ENCODE assay signal across 8 mouse cellular contexts in genomic region chr13:63278796-63279475, GRCm38 (mm10).
A peak's percentile ranks its signal among the peaks of the same experiment; 100 is the strongest.
DNase-seq lines count a peak whose midpoint lies in the region; ATAC-seq lines count a peak whose summit lies in the region.

No protein-coding gene starts in this region.

- H3K4me3 ChIP-seq in forebrain, embryonic 10.5 days: peak overlapping the region; percentile 35
- peak overlapping the region; percentile 31 for H3K4me3 ChIP-seq in hindbrain, embryonic 10.5 days
- peak overlapping the region; percentile 36 for H3K4me3 ChIP-seq in limb, embryonic 13.5 days
- peak overlapping the region; percentile 32 for H3K4me3 ChIP-seq in midbrain, embryonic 10.5 days

- H3K36me3 ChIP-seq in forebrain, embryonic 10.5 days (replicated peaks): peaks cover 20% of the 10 kb centered on the region
- H3K36me3 ChIP-seq in hindbrain, embryonic 10.5 days: peaks cover 15% of the 10 kb centered on the region; the same call in 1 of the 2 replicates
- H3K36me3 ChIP-seq in limb, embryonic 13.5 days: peaks cover 28% of the 10 kb centered on the region
- H3K36me3 ChIP-seq in midbrain, embryonic 10.5 days: peaks cover 9% of the 10 kb centered on the region

- 15% methylated on average over 10 of the region's 10 CpGs for WGBS in forebrain, embryonic 10.5 days
- 8% methylated on average over 10 of the region's 10 CpGs for WGBS in hindbrain, embryonic 10.5 days
- WGBS in limb, embryonic 13.5 days: 7% methylated on average over 10 of the region's 10 CpGs
- WGBS in midbrain, embryonic 10.5 days: 14% methylated on average over 10 of the region's 10 CpGs

- ATAC-seq in limb, embryonic 13.5 days (ENCODE audit: low FRiP score, low read depth): 0 out of 2 replicates have a peak, but pooled peaks have one; percentile 22

- H3K9ac ChIP-seq in limb, embryonic 13.5 days: peak overlapping the region; percentile 67

- peak overlapping the region; percentile 70 for H3K4me2 ChIP-seq in limb, embryonic 13.5 days (replicated peaks)

- peak; percentile 50 for DNase-seq in thymus, postnatal 14 days
- no peak for DNase-seq in thymus, adult 18-20 months
- peak; percentile 38 for DNase-seq in forebrain, embryonic 10.5 days (ENCODE audit: extremely low spot score, low spot score)
- DNase-seq in hindbrain, embryonic 10.5 days (ENCODE audit: low spot score): peak; percentile 65
- DNase-seq in midbrain, embryonic 10.5 days (ENCODE audit: low spot score): peak; percentile 65
- no peak for DNase-seq in urinary bladder, postnatal 25 days (ENCODE audit: low spot score)
- no peak for DNase-seq in layer of hippocampus, adult 8-10 months (ENCODE audit: low spot score in 2 of 2)

- H3K9me3 ChIP-seq in forebrain, embryonic 10.5 days: no peaks in the 10 kb centered on the region
- no peaks in the 10 kb centered on the region for H3K9me3 ChIP-seq in hindbrain, embryonic 10.5 days
- no peaks in the 10 kb centered on the region for H3K9me3 ChIP-seq in limb, embryonic 13.5 days
- H3K9me3 ChIP-seq in midbrain, embryonic 10.5 days (replicated peaks): no peaks in the 10 kb centered on the region

- H3K27ac ChIP-seq in forebrain, embryonic 10.5 days: peak overlapping the region; percentile 81
- H3K27ac ChIP-seq in hindbrain, embryonic 10.5 days: peak overlapping the region; percentile 84
- H3K27ac ChIP-seq in limb, embryonic 13.5 days: peak overlapping the region; percentile 85
- peak overlapping the region; percentile 74 for H3K27ac ChIP-seq in midbrain, embryonic 10.5 days (replicated peaks)

- peaks cover 44% of the 10 kb centered on the region for H3K27me3 ChIP-seq in forebrain, embryonic 10.5 days (ENCODE audit: poor library complexity, severe bottlenecking)
- H3K27me3 ChIP-seq in hindbrain, embryonic 10.5 days (ENCODE audit: insufficient read depth, poor library complexity, severe bottlenecking): peaks cover 60% of the 10 kb centered on the region
- H3K27me3 ChIP-seq in limb, embryonic 13.5 days: no peaks in the 10 kb centered on the region
- peaks cover 42% of the 10 kb centered on the region for H3K27me3 ChIP-seq in midbrain, embryonic 10.5 days (ENCODE audit: low read depth, poor library complexity, severe bottlenecking)

- peaks cover 65% of the 10 kb centered on the region for H3K4me1 ChIP-seq in forebrain, embryonic 10.5 days
- H3K4me1 ChIP-seq in hindbrain, embryonic 10.5 days (replicated peaks): peaks cover 38% of the 10 kb centered on the region
- peaks cover 94% of the 10 kb centered on the region for H3K4me1 ChIP-seq in limb, embryonic 13.5 days
- peaks cover 44% of the 10 kb centered on the region for H3K4me1 ChIP-seq in midbrain, embryonic 10.5 days

Comparison
In these comparisons a context has a peak if more than half of its experiments do, and no peak if none do; other contexts are left out.
1. DNase-seq: peak in thymus, postnatal 14 days (single experiment), forebrain, embryonic 10.5 days (single experiment), hindbrain, embryonic 10.5 days (single experiment) and midbrain, embryonic 10.5 days (single experiment); none in thymus, adult 18-20 months (0 of 2), urinary bladder, postnatal 25 days (single experiment) and layer of hippocampus, adult 8-10 months (0 of 2).
2. Peak in every context shown above with its lines, with median percentiles within 50 percentile points of each other: H3K27ac ChIP-seq and H3K4me3 ChIP-seq.